Mouse (Mus musculus): Measurements from ENCODE around the gene Med22. TPM values are rescaled to one million over a fixed set of nuclear protein-coding genes. Genes with fewer than 3 reads are reported as not detected.
A peak's percentile ranks its signal among the peaks of the same experiment; 100 is the strongest.

The Med22 gene
- polyA plus RNA-seq, 1 experiment from 2014 or later: 116 TPM

GRCm38 (mm10) chr2:26913416-26914147 lies 3.1 kb upstream of the Med22 start:
- no peak for ATAC-seq (ENCODE audit: low FRiP score)
- H3K4me3 ChIP-seq: no peak overlapping the region
- H3K9ac ChIP-seq: no peak overlapping the region
- H3K4me1 ChIP-seq: peaks cover 59% of the 10 kb centered on the region
- 87% methylated on average over 17 of the region's 17 CpGs for WGBS
- no peaks in the 10 kb centered on the region for H3K9me3 ChIP-seq (replicated peaks)
- H3K4me2 ChIP-seq (replicated peaks): no peak overlapping the region
- H3K36me3 ChIP-seq: peaks cover 46% of the 10 kb centered on the region
- no peaks in the 10 kb centered on the region for H3K27me3 ChIP-seq
- no peak overlapping the region for H3K27ac ChIP-seq

GRCm38 (mm10) chr2:26912253-26912770 lies 1.8 kb upstream of the Med22 start:
- H3K4me3 ChIP-seq: peak overlapping the region; percentile 90
- peaks cover 44% of the 10 kb centered on the region for H3K36me3 ChIP-seq
- no peak overlapping the region for H3K27ac ChIP-seq
- H3K4me2 ChIP-seq (replicated peaks): peak overlapping the region; percentile 100
- ATAC-seq (ENCODE audit: low FRiP score): no peak
- 70% methylated on average over 5 of the region's 5 CpGs for WGBS
- peak overlapping the region; percentile 97 for H3K9ac ChIP-seq
- H3K27me3 ChIP-seq: no peaks in the 10 kb centered on the region
- peaks cover 53% of the 10 kb centered on the region for H3K4me1 ChIP-seq
- no peaks in the 10 kb centered on the region for H3K9me3 ChIP-seq (replicated peaks)

GRCm38 (mm10) chr2:26910994-26911765 lies 703 bp upstream of the Med22 start:
- WGBS: 1% methylated on average over 37 of the region's 37 CpGs
- peak overlapping the region; percentile 90 for H3K4me3 ChIP-seq
- H3K4me1 ChIP-seq: peaks cover 45% of the 10 kb centered on the region
- H3K4me2 ChIP-seq (replicated peaks): peak overlapping the region; percentile 100
- H3K9me3 ChIP-seq (replicated peaks): no peaks in the 10 kb centered on the region
- H3K9ac ChIP-seq: peak overlapping the region; percentile 97
- H3K36me3 ChIP-seq: peaks cover 53% of the 10 kb centered on the region
- peak; percentile 60 for ATAC-seq (ENCODE audit: low FRiP score)
- no peaks in the 10 kb centered on the region for H3K27me3 ChIP-seq
- peak overlapping the region; percentile 89 for H3K27ac ChIP-seq

- Histone ChIP-seq H3K4me1 (peaks cover 32% of the 10 kb centered on the region), H3K27ac (peak overlapping the region; percentile 89; the same call in 1 of the 2 replicates), H3K9me3 (replicated peaks) (no peaks in the 10 kb centered on the region), H3K4me3 (peak overlapping the region; percentile 90), H3K27me3 (no peaks in the 10 kb centered on the region), H3K4me2 (replicated peaks) (peak overlapping the region; percentile 78), H3K9ac (peak overlapping the region; percentile 87), H3K36me3 (peaks cover 62% of the 10 kb centered on the region)
- ATAC-seq (ENCODE audit: low FRiP score): no peak
Observed at GRCm38 (mm10) chr2:26909387-26909784, 1.1 kb downstream of the Med22 start.

GRCm38 (mm10) chr2:26908710-26909386 lies 1.6 kb downstream of the Med22 start:
- Histone ChIP-seq H3K9ac (peak overlapping the region; percentile 87), H3K36me3 (peaks cover 56% of the 10 kb centered on the region), H3K4me3 (peak overlapping the region; percentile 90), H3K9me3 (replicated peaks) (no peaks in the 10 kb centered on the region), H3K4me1 (peaks cover 35% of the 10 kb centered on the region), H3K27ac (no peak overlapping the region), H3K27me3 (no peaks in the 10 kb centered on the region), H3K4me2 (replicated peaks) (peak overlapping the region; percentile 78)
- WGBS: 87% methylated on average over 18 of the region's 18 CpGs
- no peak for ATAC-seq (ENCODE audit: low FRiP score)

GRCm38 (mm10) chr2:26907109-26907508 lies 3.4 kb downstream of the Med22 start:
- 71% methylated on average over 4 of the region's 4 CpGs for WGBS
- H3K9me3 ChIP-seq (replicated peaks): no peaks in the 10 kb centered on the region
- H3K4me3 ChIP-seq: no peak overlapping the region
- H3K4me1 ChIP-seq: peaks cover 37% of the 10 kb centered on the region
- H3K27ac ChIP-seq: no peak overlapping the region
- no peak overlapping the region for H3K4me2 ChIP-seq (replicated peaks)
- H3K36me3 ChIP-seq: peaks cover 40% of the 10 kb centered on the region
- no peak for ATAC-seq (ENCODE audit: low FRiP score)
- H3K27me3 ChIP-seq: no peaks in the 10 kb centered on the region
- 0 out of 2 replicates have a peak overlapping the region, but pooled peaks have one; percentile 15 for H3K9ac ChIP-seq

GRCm38 (mm10) chr2:26906431-26906830 lies 4.0 kb downstream of the Med22 start:
- Histone ChIP-seq H3K4me3 (no peak overlapping the region), H3K4me1 (peaks cover 37% of the 10 kb centered on the region), H3K36me3 (peaks cover 33% of the 10 kb centered on the region), H3K27ac (no peak overlapping the region), H3K4me2 (replicated peaks) (no peak overlapping the region), H3K27me3 (no peaks in the 10 kb centered on the region), H3K9me3 (replicated peaks) (no peaks in the 10 kb centered on the region), H3K9ac (no peak overlapping the region)
- 92% methylated on average over 3 of the region's 3 CpGs for WGBS
- ATAC-seq (ENCODE audit: low FRiP score): no peak

- ATAC-seq (ENCODE audit: low FRiP score): no peak
- Histone ChIP-seq H3K27me3 (no peaks in the 10 kb centered on the region), H3K4me3 (no peak overlapping the region), H3K9me3 (replicated peaks) (no peaks in the 10 kb centered on the region), H3K4me1 (peaks cover 41% of the 10 kb centered on the region), H3K36me3 (peaks cover 33% of the 10 kb centered on the region), H3K9ac (no peak overlapping the region), H3K4me2 (replicated peaks) (no peak overlapping the region), H3K27ac (no peak overlapping the region)
- WGBS: 88% methylated on average over 2 of the region's 2 CpGs
Observed at GRCm38 (mm10) chr2:26905936-26906335, 4.5 kb downstream of the Med22 start.

GRCm38 (mm10) chr2:26903311-26903710 lies 7.2 kb downstream of the Med22 start:
- Histone ChIP-seq H3K36me3 (peaks cover 47% of the 10 kb centered on the region), H3K4me3 (peak overlapping the region; percentile 84), H3K4me1 (peaks cover 29% of the 10 kb centered on the region), H3K27me3 (no peaks in the 10 kb centered on the region), H3K4me2 (replicated peaks) (peak overlapping the region; percentile 77), H3K9me3 (replicated peaks) (no peaks in the 10 kb centered on the region), H3K27ac (peak overlapping the region; percentile 91), H3K9ac (peak overlapping the region; percentile 87)
- ATAC-seq (ENCODE audit: low FRiP score): no peak
- WGBS: 10% methylated on average over 7 of the region's 7 CpGs

GRCm38 (mm10) chr2:26902467-26903220 lies 7.8 kb downstream of the Med22 start, which contains the start of gene Surf6:
Gene Surf6, minus strand, starts transcription at chr2:26902879.
- under 1% methylated on average over 41 of the region's 41 CpGs for WGBS
- peaks cover 26% of the 10 kb centered on the region for H3K4me1 ChIP-seq
- peaks cover 47% of the 10 kb centered on the region for H3K36me3 ChIP-seq
- H3K4me3 ChIP-seq: peak within 1 kb of the TSS; percentile 84
- no peaks in the 10 kb centered on the region for H3K27me3 ChIP-seq
- H3K4me2 ChIP-seq (replicated peaks): peak within 1 kb of the TSS; percentile 77
- peak; percentile 94 for ATAC-seq (ENCODE audit: low FRiP score)
- H3K9me3 ChIP-seq (replicated peaks): no peaks in the 10 kb centered on the region
- H3K9ac ChIP-seq: peak within 1 kb of the TSS; percentile 87
- peak within 1 kb of the TSS; percentile 91 for H3K27ac ChIP-seq

GRCm38 (mm10) chr2:26901834-26902400 lies 8.6 kb downstream of the Med22 start:
- Histone ChIP-seq H3K4me3 (peak overlapping the region; percentile 84), H3K36me3 (peaks cover 48% of the 10 kb centered on the region), H3K4me1 (peaks cover 26% of the 10 kb centered on the region), H3K9me3 (replicated peaks) (no peaks in the 10 kb centered on the region), H3K27ac (peak overlapping the region; percentile 91; the same call in 1 of the 2 replicates), H3K27me3 (no peaks in the 10 kb centered on the region), H3K4me2 (replicated peaks) (peak overlapping the region; percentile 77), H3K9ac (peak overlapping the region; percentile 87)
- no peak for ATAC-seq (ENCODE audit: low FRiP score)
- WGBS: 17% methylated on average over 7 of the region's 7 CpGs

Data from hindbrain, embryonic 12.5 days (tissue).